Mouse (Mus musculus): ENCODE measurements around the gene Mrap2. TPM values are rescaled to one million over a fixed set of nuclear protein-coding genes. Genes with fewer than 3 reads are reported as not detected.

Gene Mrap2
- polyA plus RNA-seq, 1 experiment = not detected

DNA sequence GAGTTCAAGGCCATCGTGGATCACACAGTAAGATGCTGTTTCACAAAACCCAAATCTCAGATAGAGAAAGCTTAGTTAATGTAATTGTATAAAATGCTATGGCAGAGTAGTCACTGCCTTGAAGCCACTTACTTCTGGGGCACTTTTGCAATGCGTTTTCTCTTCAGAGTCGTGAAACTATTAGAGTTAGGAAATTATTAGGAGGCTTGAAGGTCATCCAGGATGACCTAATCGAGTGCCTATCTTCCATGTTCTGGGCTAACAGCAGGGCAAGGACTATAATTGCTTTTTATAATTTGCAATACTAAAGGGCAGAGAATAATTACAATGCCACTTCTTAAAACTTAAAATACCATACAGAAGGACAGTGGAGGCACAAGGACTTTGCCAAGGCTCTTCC lies 43.2 kb downstream of the Mrap2 start:
- H3K4me3 ChIP-seq (ENCODE audit: low read depth, low read length) = no peak overlapping the region
- TF ChIP-seq EP300 (IDR thresholded peaks at IDR 0.05; ENCODE audit: insufficient read depth, low read depth, low read length) (no peak), POLR2A (IDR thresholded peaks at IDR 0.05; ENCODE audit: insufficient read depth, low read length) (no peak), CTCF (IDR thresholded peaks at IDR 0.05; ENCODE audit: low read depth, low read length) (no peak)
- no peaks in the 10 kb centered on the region for H3K27me3 ChIP-seq (ENCODE audit: control insufficient read depth, insufficient read depth, low read length, poor library complexity, severe bottlenecking)
- no peak overlapping the region for H3K9ac ChIP-seq (ENCODE audit: low read depth, poor library complexity, severe bottlenecking)
- H3K9me3 ChIP-seq (replicated peaks; ENCODE audit: control insufficient read depth, insufficient read depth, low read length, poor library complexity, severe bottlenecking) = peaks cover 22% of the 10 kb centered on the region
- peaks cover 3% of the 10 kb centered on the region for H3K36me3 ChIP-seq (ENCODE audit: control insufficient read depth, insufficient read depth, low read length, poor library complexity, severe bottlenecking)
- no peaks in the 10 kb centered on the region for H3K4me1 ChIP-seq (ENCODE audit: control insufficient read depth, insufficient read depth, low read length)
- no peak overlapping the region for H3K27ac ChIP-seq (ENCODE audit: insufficient read depth, low read length)

DNA sequence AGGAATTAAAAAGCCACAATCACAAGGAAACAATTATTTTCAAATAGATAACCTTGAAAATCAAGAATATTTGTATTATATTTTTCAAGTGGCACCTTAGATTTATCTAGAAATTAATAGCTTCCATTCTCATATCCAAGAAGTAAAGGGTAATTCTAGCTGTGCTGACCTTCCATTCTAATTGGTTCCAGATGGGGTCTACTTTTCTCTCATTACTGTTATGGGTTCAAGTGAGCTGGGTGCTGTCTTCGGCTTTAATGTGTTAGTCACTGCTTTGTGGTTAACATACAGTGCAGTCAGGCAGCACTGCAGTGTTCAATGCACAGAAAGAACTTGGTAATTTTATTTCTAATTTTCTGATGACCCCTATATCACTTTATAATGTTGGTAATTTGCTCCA lies 49.6 kb downstream of the Mrap2 start:
- H3K4me3 ChIP-seq (ENCODE audit: low read depth, low read length) = no peak overlapping the region
- no peaks in the 10 kb centered on the region for H3K4me1 ChIP-seq (ENCODE audit: control insufficient read depth, insufficient read depth, low read length)
- H3K36me3 ChIP-seq (ENCODE audit: control insufficient read depth, insufficient read depth, low read length, poor library complexity, severe bottlenecking) = peaks cover 12% of the 10 kb centered on the region
- no peak overlapping the region for H3K27ac ChIP-seq (ENCODE audit: insufficient read depth, low read length)
- peaks cover 36% of the 10 kb centered on the region for H3K9me3 ChIP-seq (replicated peaks; ENCODE audit: control insufficient read depth, insufficient read depth, low read length, poor library complexity, severe bottlenecking)
- no peak for TF ChIP-seq CTCF (IDR thresholded peaks at IDR 0.05; ENCODE audit: low read depth, low read length)
- no peak for TF ChIP-seq EP300 (IDR thresholded peaks at IDR 0.05; ENCODE audit: insufficient read depth, low read depth, low read length)
- TF ChIP-seq POLR2A (IDR thresholded peaks at IDR 0.05; ENCODE audit: insufficient read depth, low read length) = no peak
- no peak overlapping the region for H3K9ac ChIP-seq (ENCODE audit: low read depth, poor library complexity, severe bottlenecking)
- H3K27me3 ChIP-seq (ENCODE audit: control insufficient read depth, insufficient read depth, low read length, poor library complexity, severe bottlenecking) = no peaks in the 10 kb centered on the region

DNA sequence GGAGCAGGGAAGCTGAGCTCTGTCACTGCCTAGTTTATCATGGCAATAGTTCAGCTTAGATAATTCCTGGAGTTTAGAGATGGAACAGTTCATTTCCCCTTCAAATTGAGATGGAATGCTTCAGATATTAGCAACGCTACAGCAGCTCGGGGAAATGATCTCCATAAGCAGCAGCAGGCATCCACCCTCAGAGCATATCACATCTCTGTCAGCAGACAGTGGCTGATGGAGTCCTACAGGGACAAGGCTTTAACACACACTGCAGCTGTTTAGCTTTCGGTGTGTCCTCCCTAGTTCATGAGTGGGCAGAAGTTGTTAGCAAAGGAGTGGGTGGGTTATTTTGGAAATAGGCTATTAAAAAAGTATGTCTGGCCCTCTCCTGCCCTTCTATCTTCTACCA lies 53.2 kb downstream of the Mrap2 start:
- Histone ChIP-seq H3K27ac (ENCODE audit: insufficient read depth, low read length) (no peak overlapping the region), H3K9me3 (replicated peaks; ENCODE audit: control insufficient read depth, insufficient read depth, low read length, poor library complexity, severe bottlenecking) (peaks cover 15% of the 10 kb centered on the region), H3K4me3 (ENCODE audit: low read depth, low read length) (no peak overlapping the region), H3K4me1 (ENCODE audit: control insufficient read depth, insufficient read depth, low read length) (no peaks in the 10 kb centered on the region), H3K9ac (ENCODE audit: low read depth, poor library complexity, severe bottlenecking) (no peak overlapping the region), H3K27me3 (ENCODE audit: control insufficient read depth, insufficient read depth, low read length, poor library complexity, severe bottlenecking) (no peaks in the 10 kb centered on the region), H3K36me3 (ENCODE audit: control insufficient read depth, insufficient read depth, low read length, poor library complexity, severe bottlenecking) (peaks cover 10% of the 10 kb centered on the region)
- TF ChIP-seq CTCF (IDR thresholded peaks at IDR 0.05; ENCODE audit: low read depth, low read length) (no peak), POLR2A (IDR thresholded peaks at IDR 0.05; ENCODE audit: insufficient read depth, low read length) (no peak), EP300 (IDR thresholded peaks at IDR 0.05; ENCODE audit: insufficient read depth, low read depth, low read length) (no peak)

DNA sequence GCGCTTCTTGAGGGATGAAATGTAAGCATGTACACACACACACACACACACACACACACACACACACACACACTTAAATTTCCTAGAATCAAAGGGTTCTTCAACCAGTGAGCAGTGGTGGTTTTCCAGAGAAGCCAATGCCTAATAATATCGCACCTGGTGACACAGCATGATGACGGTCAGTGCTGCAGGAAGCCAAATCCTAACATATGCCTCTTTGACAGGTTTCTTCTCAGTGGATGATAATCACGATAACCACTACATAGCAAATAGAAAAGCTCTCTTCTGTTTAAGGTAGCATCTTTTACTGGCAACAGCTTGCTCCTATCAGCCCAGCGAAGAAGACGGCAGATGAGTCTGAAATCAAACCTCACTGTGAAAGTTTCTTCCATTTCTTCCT lies 53.9 kb downstream of the Mrap2 start:
- Histone ChIP-seq H3K9me3 (replicated peaks; ENCODE audit: control insufficient read depth, insufficient read depth, low read length, poor library complexity, severe bottlenecking) (peaks cover 7% of the 10 kb centered on the region), H3K4me3 (ENCODE audit: low read depth, low read length) (no peak overlapping the region), H3K9ac (ENCODE audit: low read depth, poor library complexity, severe bottlenecking) (no peak overlapping the region), H3K27me3 (ENCODE audit: control insufficient read depth, insufficient read depth, low read length, poor library complexity, severe bottlenecking) (no peaks in the 10 kb centered on the region), H3K27ac (ENCODE audit: insufficient read depth, low read length) (no peak overlapping the region), H3K4me1 (ENCODE audit: control insufficient read depth, insufficient read depth, low read length) (no peaks in the 10 kb centered on the region), H3K36me3 (ENCODE audit: control insufficient read depth, insufficient read depth, low read length, poor library complexity, severe bottlenecking) (peaks cover 4% of the 10 kb centered on the region; the same call in 1 of the 2 replicates)
- TF ChIP-seq EP300 (IDR thresholded peaks at IDR 0.05; ENCODE audit: insufficient read depth, low read depth, low read length) (no peak), POLR2A (IDR thresholded peaks at IDR 0.05; ENCODE audit: insufficient read depth, low read length) (no peak), CTCF (IDR thresholded peaks at IDR 0.05; ENCODE audit: low read depth, low read length) (no peak)

DNA sequence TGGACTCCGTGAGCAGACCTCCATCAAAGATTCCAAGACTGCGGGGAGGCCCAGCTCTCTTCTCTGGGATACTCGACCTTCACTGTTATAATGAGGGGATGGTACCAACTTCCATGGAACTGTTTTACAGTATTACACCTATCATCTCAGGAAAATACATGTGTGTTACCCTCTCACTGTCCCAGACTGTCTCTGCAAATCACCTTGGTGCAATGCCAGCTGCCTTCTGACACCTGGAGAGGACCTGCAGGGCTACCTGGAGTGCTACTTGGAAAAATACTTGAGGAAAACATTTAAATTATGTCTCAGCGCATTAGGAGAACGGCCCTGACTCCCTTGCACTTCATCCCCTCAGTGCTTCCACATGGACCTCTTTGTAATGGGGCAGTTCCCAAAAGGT lies 56.3 kb downstream of the Mrap2 start:
- Histone ChIP-seq H3K9me3 (replicated peaks; ENCODE audit: control insufficient read depth, insufficient read depth, low read length, poor library complexity, severe bottlenecking) (no peaks in the 10 kb centered on the region), H3K9ac (ENCODE audit: low read depth, poor library complexity, severe bottlenecking) (no peak overlapping the region), H3K4me3 (ENCODE audit: low read depth, low read length) (no peak overlapping the region), H3K36me3 (ENCODE audit: control insufficient read depth, insufficient read depth, low read length, poor library complexity, severe bottlenecking) (peaks cover 5% of the 10 kb centered on the region; the same call in 1 of the 2 replicates), H3K27ac (ENCODE audit: insufficient read depth, low read length) (no peak overlapping the region), H3K27me3 (ENCODE audit: control insufficient read depth, insufficient read depth, low read length, poor library complexity, severe bottlenecking) (no peaks in the 10 kb centered on the region), H3K4me1 (ENCODE audit: control insufficient read depth, insufficient read depth, low read length) (no peaks in the 10 kb centered on the region)
- TF ChIP-seq EP300 (IDR thresholded peaks at IDR 0.05; ENCODE audit: insufficient read depth, low read depth, low read length) = no peak
- no peak for TF ChIP-seq CTCF (IDR thresholded peaks at IDR 0.05; ENCODE audit: low read depth, low read length)
- TF ChIP-seq POLR2A (IDR thresholded peaks at IDR 0.05; ENCODE audit: insufficient read depth, low read length) = no peak

DNA sequence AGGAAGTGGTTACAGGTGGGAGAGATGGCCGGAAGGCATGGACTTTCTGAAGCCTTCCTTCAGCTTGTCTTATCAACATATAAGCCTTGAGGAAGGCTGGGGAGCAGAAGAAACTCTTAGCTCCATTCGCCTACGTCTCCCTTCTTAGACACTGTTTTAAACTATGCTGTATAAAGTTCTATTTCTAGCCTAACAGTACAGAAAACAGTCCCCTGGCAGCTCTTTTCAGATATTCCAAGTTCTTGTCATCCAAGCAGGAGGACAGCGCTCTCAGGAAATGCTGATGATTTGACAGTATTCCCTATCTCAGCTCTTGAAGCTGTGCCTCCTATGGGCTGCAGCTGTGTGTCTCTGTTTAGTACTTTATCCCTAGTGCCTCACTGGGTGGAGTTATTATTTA lies 56.8 kb downstream of the Mrap2 start:
- H3K4me1 ChIP-seq (ENCODE audit: control insufficient read depth, insufficient read depth, low read length) = no peaks in the 10 kb centered on the region
- no peak overlapping the region for H3K27ac ChIP-seq (ENCODE audit: insufficient read depth, low read length)
- no peak overlapping the region for H3K9ac ChIP-seq (ENCODE audit: low read depth, poor library complexity, severe bottlenecking)
- H3K9me3 ChIP-seq (replicated peaks; ENCODE audit: control insufficient read depth, insufficient read depth, low read length, poor library complexity, severe bottlenecking) = no peaks in the 10 kb centered on the region
- H3K27me3 ChIP-seq (ENCODE audit: control insufficient read depth, insufficient read depth, low read length, poor library complexity, severe bottlenecking) = no peaks in the 10 kb centered on the region
- peaks cover 5% of the 10 kb centered on the region; the same call in 1 of the 2 replicates for H3K36me3 ChIP-seq (ENCODE audit: control insufficient read depth, insufficient read depth, low read length, poor library complexity, severe bottlenecking)
- no peak overlapping the region for H3K4me3 ChIP-seq (ENCODE audit: low read depth, low read length)
- TF ChIP-seq EP300 (IDR thresholded peaks at IDR 0.05; ENCODE audit: insufficient read depth, low read depth, low read length) (no peak), CTCF (IDR thresholded peaks at IDR 0.05; ENCODE audit: low read depth, low read length) (no peak), POLR2A (IDR thresholded peaks at IDR 0.05; ENCODE audit: insufficient read depth, low read length) (no peak)

Data from ES-Bruce4 (cell line).